Mouse (Mus musculus) liver, embryonic 11.5 days (tissue): Measurements from ENCODE around the gene Ptpn3. TPM values are rescaled to one million over a fixed set of nuclear protein-coding genes. Genes with fewer than 3 reads are reported as not detected.

Experiments used
- ATAC-seq: fragments of 200-750 bp; cut with Nextera tagmentation; replicated peaks from 2 replicates; pipeline ENCODE4 v1.8.0; 2017; ENCODE audit warnings: moderate number of reproducible peaks, mild to moderate bottlenecking, moderate TSS enrichment, moderate library complexity; ENCODE audit not compliant: low FRiP score
- DNase-seq: peaks from one replicate; pipeline ENCODE4 v3.0.0-alpha.2; 2017; ENCODE audit warnings: low spot score
- H3K27ac ChIP-seq: fragments of 300-500 bp; sonication (generic); 2 replicates; pipeline ENCODE4 v1.5.1; 2014; ENCODE audit warnings: mild to moderate bottlenecking, low read depth, low read length, control low read depth
- H3K27me3 ChIP-seq: fragments of 300-500 bp; sonication (generic); replicated peaks from 2 replicates; pipeline ENCODE4 v1.6.1; 2014; ENCODE audit warnings: low read length, mixed read lengths; ENCODE audit not compliant: control insufficient read depth, insufficient read depth
- H3K36me3 ChIP-seq: fragments of 300-500 bp; sonication (generic); 2 replicates; pipeline ENCODE4 v1.6.1; 2014; ENCODE audit warnings: mild to moderate bottlenecking, low read length, moderate library complexity, mixed read lengths; ENCODE audit not compliant: control insufficient read depth, insufficient read depth
- H3K4me1 ChIP-seq: fragments of 300-500 bp; sonication (generic); replicated peaks from 2 replicates; pipeline ENCODE4 v1.6.1; 2014; ENCODE audit warnings: low read length, mixed read lengths; ENCODE audit not compliant: control insufficient read depth, insufficient read depth
- H3K4me2 ChIP-seq: fragments of 300-500 bp; sonication (generic); 2 replicates; pipeline ENCODE4 v1.6.1; 2014; ENCODE audit warnings: mild to moderate bottlenecking, control low read depth, moderate library complexity
- H3K4me3 ChIP-seq: fragments of 300-500 bp; sonication (generic); 2 replicates; pipeline ENCODE4 v1.5.1; 2014; ENCODE audit warnings: low read depth, low read length, control low read depth
- H3K9ac ChIP-seq: fragments of 300-500 bp; sonication (generic); 2 replicates; pipeline ENCODE4 v1.6.1; 2014; ENCODE audit warnings: low read depth, low read length, control low read depth
- H3K9me3 ChIP-seq: fragments of 300-500 bp; sonication (generic); 2 replicates; pipeline ENCODE4 v1.6.1; 2016; ENCODE audit warnings: low read length, inconsistent platforms, mixed read lengths; ENCODE audit not compliant: control insufficient read depth
- WGBS: fragments of 180-500 bp; shearing (Covaris S2); extraction: QIAGEN DNeasy Blood & Tissue Kit; methylation state at CpG from one replicate; pipeline ENCODE4 v1.1.7; 2014; 5-methylcytosine and 5-hydroxymethylcytosine counted together
- polyA plus RNA-seq: library from polyadenylated mRNA; unstranded; fragments of >200 nt; fragmentation: Nextera tagmentation; extraction: Ambion mirVana; gene quantifications from 2 replicates; pipeline ENCODE4 v1.2.1, GENCODE M21; 2014

Ptpn3 gene
- polyA plus RNA-seq, 1 experiment from 2014 or later, result 0.89 TPM

DNA sequence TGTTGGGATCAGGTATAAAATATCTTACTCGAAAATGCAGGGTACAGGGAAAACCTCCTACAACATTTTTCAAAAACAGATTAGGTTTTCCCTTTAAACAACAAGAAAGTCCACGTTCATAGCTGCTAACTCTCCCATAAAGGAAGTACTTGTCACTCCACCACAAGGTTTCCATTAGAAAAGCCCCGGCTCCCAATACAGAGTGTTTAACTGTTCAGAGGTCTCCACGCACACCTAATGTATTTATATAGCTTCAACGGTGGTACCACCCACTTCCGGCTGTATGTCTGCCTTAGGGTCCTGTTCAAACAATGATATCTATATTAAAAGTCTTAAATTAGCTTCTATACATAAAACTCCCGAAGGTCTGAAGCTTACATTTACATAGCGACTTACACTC lies 39.2 kb downstream of the Ptpn3 start:
- H3K4me1 ChIP-seq, result no peaks in the 10 kb centered on the region; the same call in 1 of the 2 replicates
- ATAC-seq (no peak), DNase-seq (no peak)
- H3K9me3 ChIP-seq, result no peaks in the 10 kb centered on the region
- H3K4me2 ChIP-seq, result no peak overlapping the region
- peaks cover 2% of the 10 kb centered on the region; the same call in 1 of the 2 replicates for H3K36me3 ChIP-seq
- H3K4me3 ChIP-seq, result no peak overlapping the region
- no peak overlapping the region for H3K9ac ChIP-seq
- 68% methylated on average over 8 of the region's 8 CpGs for WGBS
- no peak overlapping the region for H3K27ac ChIP-seq
- no peaks in the 10 kb centered on the region for H3K27me3 ChIP-seq

DNA sequence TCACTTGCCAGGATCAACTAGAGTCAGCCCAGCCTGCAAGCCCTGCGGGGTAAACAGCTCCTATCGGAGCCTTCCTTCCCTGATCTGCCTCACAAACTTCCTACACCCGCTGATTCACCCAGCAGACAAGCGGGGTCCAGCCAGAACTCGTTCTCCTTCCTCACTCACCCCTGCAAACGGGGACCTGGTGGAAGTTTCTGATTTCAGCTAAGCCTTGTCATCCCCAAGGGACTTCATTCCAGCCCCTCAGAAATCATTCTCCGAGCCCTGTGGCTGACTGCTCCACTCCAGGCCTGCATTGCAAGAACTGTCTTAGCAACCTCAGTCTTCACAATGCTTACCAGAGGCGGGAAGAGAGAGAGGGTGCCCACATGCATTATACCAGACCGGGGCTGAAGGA lies 39.8 kb downstream of the Ptpn3 start:
- Histone ChIP-seq H3K4me1 (no peaks in the 10 kb centered on the region; the same call in 1 of the 2 replicates), H3K9ac (no peak overlapping the region), H3K4me3 (no peak overlapping the region), H3K4me2 (no peak overlapping the region), H3K9me3 (no peaks in the 10 kb centered on the region), H3K36me3 (peaks cover 2% of the 10 kb centered on the region; the same call in 1 of the 2 replicates), H3K27me3 (no peaks in the 10 kb centered on the region), H3K27ac (no peak overlapping the region)
- DNase-seq, result no peak
- ATAC-seq, result no peak
- 61% methylated on average over 9 of the region's 9 CpGs for WGBS

DNA sequence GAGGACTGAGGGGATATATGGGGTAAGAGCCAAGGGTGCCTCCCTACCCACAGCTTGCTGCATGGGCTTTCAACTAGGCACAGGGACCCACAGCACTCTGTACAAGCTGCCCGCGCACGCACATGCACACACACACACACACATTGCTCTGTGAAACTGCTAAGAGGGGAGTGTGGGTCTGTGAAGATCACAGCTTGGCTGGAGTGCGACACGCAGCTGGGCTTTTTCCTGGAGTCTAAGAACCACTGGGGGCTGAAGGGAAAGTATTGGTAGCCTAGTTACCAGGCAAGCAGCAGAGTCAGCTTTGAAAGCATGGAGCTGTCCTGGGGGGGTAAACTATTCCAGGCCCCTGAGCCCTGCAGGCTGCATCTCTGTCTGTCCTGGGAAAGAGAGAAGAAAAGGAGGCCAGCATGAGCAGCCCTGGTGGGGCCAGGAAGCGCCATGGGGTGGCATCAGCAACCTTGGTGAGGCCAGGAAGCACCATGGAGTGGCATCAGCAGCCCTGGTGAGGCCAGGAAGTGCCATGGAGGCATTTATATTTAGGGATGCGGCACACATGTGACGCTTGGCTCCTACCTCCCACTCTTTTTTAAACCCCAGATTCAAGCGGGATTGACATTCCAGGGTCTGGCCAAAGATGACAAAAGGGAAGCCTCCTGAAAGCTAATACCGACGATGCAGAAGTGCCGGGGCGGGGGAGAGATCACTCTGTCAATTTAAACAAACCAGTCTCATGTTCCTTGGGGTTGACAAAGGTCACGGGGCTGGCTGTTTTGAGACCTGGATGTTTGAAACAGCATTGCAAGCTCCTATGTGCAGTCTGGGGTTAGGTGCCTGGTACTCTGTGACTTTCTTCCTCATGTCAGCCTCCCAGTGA lies 43.2 kb downstream of the Ptpn3 start:
- DNase-seq (no peak), ATAC-seq (no peak)
- 56% methylated on average over 14 of the region's 14 CpGs for WGBS
- Histone ChIP-seq H3K9ac (no peak overlapping the region), H3K4me2 (no peak overlapping the region), H3K9me3 (no peaks in the 10 kb centered on the region), H3K4me3 (no peak overlapping the region), H3K27ac (no peak overlapping the region), H3K4me1 (no peaks in the 10 kb centered on the region; the same call in 1 of the 2 replicates), H3K36me3 (peaks cover 2% of the 10 kb centered on the region; the same call in 1 of the 2 replicates), H3K27me3 (no peaks in the 10 kb centered on the region)

DNA sequence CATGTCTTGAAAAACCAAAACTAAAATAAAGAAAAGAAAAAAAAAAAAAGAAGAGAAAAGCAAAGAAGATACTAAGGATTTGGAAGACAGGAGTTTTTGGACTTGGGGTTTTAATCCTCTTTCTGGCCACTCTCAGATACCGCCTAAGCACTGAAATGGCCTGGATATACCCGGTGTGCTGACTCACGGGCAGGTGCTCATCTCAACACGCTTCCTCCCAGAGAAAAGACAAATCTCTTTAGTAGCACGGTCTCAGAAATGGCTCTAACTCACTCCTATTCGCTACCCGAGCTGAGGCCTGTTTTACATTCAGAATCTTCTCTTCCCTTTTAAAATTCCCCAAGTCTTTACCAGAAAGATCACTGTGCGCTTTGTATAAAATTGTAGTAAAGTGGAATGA lies 44.2 kb downstream of the Ptpn3 start:
- WGBS, result 86% methylated on average over 8 of the region's 8 CpGs
- Histone ChIP-seq H3K4me1 (no peaks in the 10 kb centered on the region; the same call in 1 of the 2 replicates), H3K36me3 (peaks cover 2% of the 10 kb centered on the region; the same call in 1 of the 2 replicates), H3K27ac (no peak overlapping the region), H3K9me3 (no peaks in the 10 kb centered on the region), H3K27me3 (no peaks in the 10 kb centered on the region), H3K9ac (no peak overlapping the region), H3K4me2 (no peak overlapping the region), H3K4me3 (no peak overlapping the region)
- no peak for DNase-seq
- no peak for ATAC-seq

DNA sequence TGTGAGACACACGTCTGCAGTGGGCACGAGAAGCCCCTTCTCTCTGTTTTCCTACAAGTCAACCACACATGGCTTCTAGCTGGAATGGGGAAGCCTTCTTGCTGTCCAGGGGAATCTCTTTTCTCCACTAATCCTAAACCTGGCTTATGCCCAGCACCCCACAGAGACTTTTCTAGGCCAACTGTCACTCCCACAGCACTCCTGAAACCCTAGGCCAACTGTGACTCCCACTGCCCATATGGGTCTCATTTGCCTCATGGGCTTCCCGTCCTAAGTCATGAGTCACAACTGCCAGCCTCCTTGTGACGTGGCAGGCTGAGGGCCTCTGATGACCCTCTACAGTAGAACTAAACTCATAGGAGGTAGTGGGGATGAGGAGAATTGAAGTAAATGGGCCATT lies 44.9 kb downstream of the Ptpn3 start:
- 70% methylated on average over 4 of the region's 4 CpGs for WGBS
- H3K27ac ChIP-seq, result no peak overlapping the region
- H3K27me3 ChIP-seq, result no peaks in the 10 kb centered on the region
- no peak for ATAC-seq
- no peak for DNase-seq
- no peak overlapping the region for H3K4me3 ChIP-seq
- H3K36me3 ChIP-seq, result peaks cover 2% of the 10 kb centered on the region; the same call in 1 of the 2 replicates
- H3K9ac ChIP-seq, result no peak overlapping the region
- H3K4me1 ChIP-seq, result no peaks in the 10 kb centered on the region; the same call in 1 of the 2 replicates
- H3K9me3 ChIP-seq, result no peaks in the 10 kb centered on the region
- H3K4me2 ChIP-seq, result no peak overlapping the region

DNA sequence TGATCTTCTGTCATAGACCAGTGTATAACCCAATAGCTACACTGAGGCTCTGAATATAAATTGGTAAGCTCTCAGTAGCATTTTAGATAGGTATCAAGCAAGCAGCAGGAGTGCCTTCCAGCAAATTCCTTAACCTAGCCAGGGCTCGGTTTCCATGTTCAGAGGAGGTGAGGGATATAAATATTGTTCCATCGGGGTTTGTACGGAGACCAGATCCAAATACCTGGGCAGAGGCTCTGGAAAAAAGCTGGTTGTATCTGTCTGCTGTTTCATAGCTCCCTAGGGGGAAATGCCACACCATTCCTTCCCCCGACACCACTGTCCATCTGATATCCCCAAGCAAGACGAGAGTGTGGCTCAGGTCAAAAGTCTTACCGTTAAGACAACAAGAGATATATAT lies 47.2 kb downstream of the Ptpn3 start:
- no peak for DNase-seq
- Histone ChIP-seq H3K4me3 (no peak overlapping the region), H3K27ac (no peak overlapping the region), H3K4me2 (no peak overlapping the region), H3K27me3 (no peaks in the 10 kb centered on the region), H3K36me3 (no peaks in the 10 kb centered on the region), H3K9ac (no peak overlapping the region), H3K9me3 (no peaks in the 10 kb centered on the region), H3K4me1 (no peaks in the 10 kb centered on the region; the same call in 1 of the 2 replicates)
- WGBS, result 75% methylated on average over 6 of the region's 6 CpGs
- no peak for ATAC-seq

DNA sequence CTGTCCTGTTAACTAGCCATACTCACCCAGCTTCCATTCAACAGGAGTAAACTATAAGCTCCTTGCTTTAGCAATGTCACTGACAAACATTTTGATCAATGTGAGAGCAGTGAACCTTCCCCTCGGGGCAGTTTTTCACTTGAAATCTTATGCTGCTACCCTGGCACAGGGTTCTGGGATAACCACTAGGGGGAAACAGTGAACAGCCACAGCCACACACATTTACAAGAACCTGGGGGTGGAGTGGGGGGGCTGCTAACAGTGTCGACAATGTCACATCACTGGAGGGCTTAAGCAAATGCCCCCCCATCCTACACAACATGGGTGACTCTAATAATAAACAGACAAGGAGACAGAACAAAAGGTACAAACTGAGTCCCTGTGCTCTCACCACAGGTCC lies 51.0 kb downstream of the Ptpn3 start:
- DNase-seq, result no peak
- Histone ChIP-seq H3K27me3 (no peaks in the 10 kb centered on the region), H3K4me1 (no peaks in the 10 kb centered on the region), H3K9me3 (no peaks in the 10 kb centered on the region), H3K27ac (no peak overlapping the region), H3K36me3 (no peaks in the 10 kb centered on the region), H3K9ac (no peak overlapping the region), H3K4me2 (no peak overlapping the region), H3K4me3 (no peak overlapping the region)
- no peak for ATAC-seq
- WGBS, result 30% methylated on average over 2 of the region's 2 CpGs

DNA sequence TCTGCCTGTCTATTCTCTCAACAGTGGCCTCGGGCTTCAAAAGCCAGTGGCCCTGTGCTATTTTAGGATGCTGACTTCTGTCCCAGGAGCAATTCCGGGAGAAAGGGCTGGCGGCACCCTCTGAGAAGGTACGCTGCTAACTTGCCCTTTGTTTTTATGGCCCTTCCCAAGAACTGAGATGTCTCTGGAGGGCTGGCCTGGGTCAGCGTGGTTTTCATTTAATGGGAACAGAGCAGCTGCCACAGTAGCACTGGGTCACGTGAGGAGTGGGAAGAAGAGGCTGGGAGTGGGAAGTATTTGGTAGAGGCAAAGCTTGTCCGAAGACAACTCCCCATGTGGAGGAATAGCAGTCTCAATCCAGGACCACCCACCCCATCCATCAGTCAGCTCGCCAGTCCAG lies 52.5 kb downstream of the Ptpn3 start:
- WGBS, result 60% methylated on average over 8 of the region's 8 CpGs
- no peaks in the 10 kb centered on the region for H3K9me3 ChIP-seq
- H3K4me1 ChIP-seq, result no peaks in the 10 kb centered on the region
- H3K4me2 ChIP-seq, result no peak overlapping the region
- H3K27ac ChIP-seq, result no peak overlapping the region
- DNase-seq (no peak), ATAC-seq (no peak)
- H3K4me3 ChIP-seq, result no peak overlapping the region
- no peaks in the 10 kb centered on the region for H3K27me3 ChIP-seq
- H3K36me3 ChIP-seq, result no peaks in the 10 kb centered on the region
- H3K9ac ChIP-seq, result no peak overlapping the region

DNA sequence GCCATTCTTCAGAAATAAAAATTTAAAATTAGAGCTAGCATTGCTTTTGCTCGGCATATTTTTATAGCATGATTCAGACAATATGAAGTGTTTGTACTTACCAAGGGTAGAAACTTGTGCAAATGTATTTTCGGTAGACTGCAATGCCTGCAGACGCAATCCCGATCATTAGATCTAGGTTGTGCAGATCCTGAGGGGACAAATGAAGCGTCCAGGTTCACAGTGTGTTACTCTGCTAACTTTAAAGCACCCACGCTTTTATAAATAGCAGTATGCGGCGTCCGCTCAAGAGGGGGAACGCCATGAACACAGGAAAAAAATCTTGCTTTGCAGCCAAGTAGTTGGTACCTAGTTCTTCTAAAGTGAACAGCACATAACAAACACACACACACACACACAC lies 56.8 kb downstream of the Ptpn3 start:
- no peak overlapping the region for H3K9ac ChIP-seq
- no peaks in the 10 kb centered on the region for H3K36me3 ChIP-seq
- H3K27ac ChIP-seq, result no peak overlapping the region
- no peaks in the 10 kb centered on the region for H3K9me3 ChIP-seq
- H3K27me3 ChIP-seq, result no peaks in the 10 kb centered on the region
- no peak overlapping the region for H3K4me2 ChIP-seq
- WGBS, result 93% methylated on average over 10 of the region's 10 CpGs
- no peaks in the 10 kb centered on the region for H3K4me1 ChIP-seq
- no peak overlapping the region for H3K4me3 ChIP-seq
- no peak for ATAC-seq
- no peak for DNase-seq
